Mouse (Mus musculus): Measurements from ENCODE around the gene Thsd4.
A peak's percentile ranks its signal among the peaks of the same experiment; 100 is the strongest.

Thsd4 gene

GRCm38 (mm10) chr9:60373161-60373737 is 148.6 kb downstream of the Thsd4 start:
- DNase-seq, result no peak

GRCm38 (mm10) chr9:60368516-60368915 is 153.3 kb downstream of the Thsd4 start:
- no peak for DNase-seq

GRCm38 (mm10) chr9:60367617-60368305 is 154.1 kb downstream of the Thsd4 start:
- DNase-seq, result no peak

- peak; percentile 11 for DNase-seq
Measured at GRCm38 (mm10) chr9:60364166-60364781, 157.6 kb downstream of the Thsd4 start.

- no peak for DNase-seq
Measured at GRCm38 (mm10) chr9:60352351-60352750, 169.5 kb downstream of the Thsd4 start.

- no peak for DNase-seq
Measured at GRCm38 (mm10) chr9:60351153-60351552, 170.7 kb downstream of the Thsd4 start.

GRCm38 (mm10) chr9:60336147-60336546 is 185.7 kb downstream of the Thsd4 start:
- DNase-seq, result no peak

GRCm38 (mm10) chr9:60335455-60335854 is 186.4 kb downstream of the Thsd4 start:
- peak; percentile 42 for DNase-seq

GRCm38 (mm10) chr9:60329911-60330310 is 191.9 kb downstream of the Thsd4 start:
- DNase-seq, result no peak

GRCm38 (mm10) chr9:60324716-60325115 is 197.1 kb downstream of the Thsd4 start:
- DNase-seq, result no peak

GRCm38 (mm10) chr9:60323435-60323834 is 198.4 kb downstream of the Thsd4 start:
- DNase-seq, result no peak

- DNase-seq, result peak; percentile 83
Measured at GRCm38 (mm10) chr9:60317291-60317690, 204.6 kb downstream of the Thsd4 start.

- peak; percentile 27 for DNase-seq
Measured at GRCm38 (mm10) chr9:60316510-60316909, 205.3 kb downstream of the Thsd4 start.

GRCm38 (mm10) chr9:60315533-60315932 is 206.3 kb downstream of the Thsd4 start:
- peak; percentile 68 for DNase-seq

GRCm38 (mm10) chr9:60313661-60314060 is 208.2 kb downstream of the Thsd4 start:
- DNase-seq, result no peak

GRCm38 (mm10) chr9:60312670-60313069 is 209.2 kb downstream of the Thsd4 start:
- no peak for DNase-seq

GRCm38 (mm10) chr9:60311594-60312128 is 210.2 kb downstream of the Thsd4 start:
- peak; percentile 60 for DNase-seq

GRCm38 (mm10) chr9:60310741-60311317 is 211.0 kb downstream of the Thsd4 start:
- no peak for DNase-seq

- peak; percentile 75 for DNase-seq
Measured at GRCm38 (mm10) chr9:60309786-60310711, 211.8 kb downstream of the Thsd4 start.

GRCm38 (mm10) chr9:60308182-60308581 is 213.7 kb downstream of the Thsd4 start:
- no peak for DNase-seq

GRCm38 (mm10) chr9:60307469-60307868 is 214.4 kb downstream of the Thsd4 start:
- DNase-seq, result no peak

GRCm38 (mm10) chr9:60306241-60306640 is 215.6 kb downstream of the Thsd4 start:
- peak; percentile 65 for DNase-seq
